Mouse (Mus musculus) forebrain, embryonic 12.5 days (tissue): ENCODE measurements around the gene Vmn1r79. TPM values are rescaled to one million over a fixed set of nuclear protein-coding genes. Genes with fewer than 3 reads are reported as not detected.
"Not testable (repeated sequence)": the region's sequence is repeated elsewhere in the genome, so short reads cannot be mapped to it uniquely, and the experiment has no call there.

Experiments used
- ATAC-seq: fragments of 200-750 bp; cut with Nextera tagmentation; 2 replicates; pipeline ENCODE4 v1.8.0; 2017; ENCODE audit warnings: moderate TSS enrichment; ENCODE audit not compliant: low FRiP score
- H3K27ac ChIP-seq: fragments of 300-500 bp; sonication (generic); 2 replicates; pipeline ENCODE4 v1.5.1; 2016; ENCODE audit warnings: mild to moderate bottlenecking
- H3K27me3 ChIP-seq: fragments of 300-500 bp; sonication (generic); 2 replicates; pipeline ENCODE4 v1.6.1; 2016; ENCODE audit warnings: mild to moderate bottlenecking
- H3K36me3 ChIP-seq: fragments of 300-500 bp; sonication (generic); replicated peaks from 2 replicates; pipeline ENCODE4 v1.6.1; 2016; ENCODE audit warnings: mild to moderate bottlenecking
- H3K4me1 ChIP-seq: fragments of 300-500 bp; sonication (generic); 2 replicates; pipeline ENCODE4 v1.6.1; 2016
- H3K4me2 ChIP-seq: fragments of 300-500 bp; sonication (generic); 2 replicates; pipeline ENCODE4 v1.6.1; 2016; ENCODE audit warnings: mild to moderate bottlenecking, moderate library complexity
- H3K4me3 ChIP-seq: fragments of 300-500 bp; sonication (generic); replicated peaks from 2 replicates; pipeline ENCODE4 v1.5.1; 2016; ENCODE audit warnings: mild to moderate bottlenecking
- H3K9ac ChIP-seq: fragments of 300-500 bp; sonication (generic); 2 replicates; pipeline ENCODE4 v1.6.1; 2016; ENCODE audit warnings: mild to moderate bottlenecking
- H3K9me3 ChIP-seq: fragments of 300-500 bp; sonication (generic); 2 replicates; pipeline ENCODE4 v1.6.1; 2016
- WGBS: fragments of 180-500 bp; shearing (Covaris S2); methylation state at CpG from one replicate; pipeline ENCODE4 v1.1.7; 2016; 5-methylcytosine and 5-hydroxymethylcytosine counted together
- polyA plus RNA-seq: library from polyadenylated mRNA; unstranded; fragments of >200 nt; fragmentation: Nextera tagmentation; extraction: Ambion mirVana; gene quantifications from 2 replicates; pipeline ENCODE4 v1.2.1, GENCODE M21; 2016

Gene Vmn1r79
- polyA plus RNA-seq: not detected in 2 replicates

- not testable (repeated sequence) for H3K27ac ChIP-seq, H3K9me3 ChIP-seq, H3K36me3 ChIP-seq, ATAC-seq, H3K9ac ChIP-seq, H3K27me3 ChIP-seq, H3K4me3 ChIP-seq, H3K4me2 ChIP-seq, H3K4me1 ChIP-seq
Observed at GRCm38 (mm10) chr7:12170979-12171378, at the start of gene Vmn1r79. Gene Vmn1r79, plus strand, starts transcription at chr7:12171279.

DNA sequence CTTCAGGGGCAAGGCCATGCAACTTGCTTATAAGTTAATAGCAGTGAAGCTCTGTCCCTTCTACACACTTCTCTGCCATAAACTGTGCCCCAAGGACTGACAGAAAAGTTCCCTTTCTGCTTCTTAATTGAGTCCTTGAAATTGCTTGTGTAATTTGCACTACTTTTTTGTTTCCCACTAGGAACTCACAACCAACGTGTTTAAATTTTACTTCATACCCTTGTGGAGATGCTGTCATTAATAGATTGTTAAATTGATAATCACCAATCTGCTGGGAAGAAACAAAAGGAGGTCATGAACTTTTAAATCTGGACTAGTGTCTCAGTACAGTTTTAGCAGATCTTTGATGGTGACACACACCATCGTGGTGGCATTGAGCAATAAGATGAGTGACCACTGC lies 21.1 kb upstream of the Vmn1r79 start, which contains the start of gene Vmn1r78:
Gene Vmn1r78, plus strand, starts transcription at position 301 of the 400 bp plus-strand sequence.
- Histone ChIP-seq H3K27ac (no peak within 1 kb of the TSS), H3K36me3 (no peaks in the 10 kb centered on the region), H3K4me1 (no peaks in the 10 kb centered on the region), H3K27me3 (no peaks in the 10 kb centered on the region), H3K9ac (no peak within 1 kb of the TSS), H3K4me2 (no peak within 1 kb of the TSS), H3K4me3 (no peak within 1 kb of the TSS), H3K9me3 (0 out of 2 replicates have a peak, but pooled peaks cover 4% of the 10 kb centered on the region)
- no peak for ATAC-seq
- 64% methylated on average over 2 of the region's 2 CpGs for WGBS

DNA sequence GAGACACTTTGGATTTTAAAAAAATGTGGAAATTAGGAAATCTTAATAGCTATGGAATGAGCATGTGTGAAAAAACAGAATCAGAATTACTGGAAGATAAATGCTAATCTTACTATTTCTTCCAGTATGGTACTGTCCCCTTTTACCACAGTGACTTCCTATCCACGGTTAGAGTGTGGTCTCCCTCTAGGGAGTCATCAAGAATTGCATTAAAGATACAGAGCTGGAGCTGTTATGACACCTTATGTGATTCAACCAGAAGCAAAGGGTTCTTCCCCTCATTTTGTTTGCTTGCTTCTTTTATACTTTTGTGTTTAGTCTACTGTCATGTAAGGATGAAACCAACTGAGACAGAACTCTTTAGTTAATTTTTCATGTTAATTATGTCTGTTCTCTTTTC lies 14.6 kb upstream of the Vmn1r79 start:
- ATAC-seq, H3K27ac ChIP-seq, H3K9me3 ChIP-seq, H3K27me3 ChIP-seq, H3K4me3 ChIP-seq, H3K4me2 ChIP-seq, H3K36me3 ChIP-seq, H3K9ac ChIP-seq, H3K4me1 ChIP-seq: not testable (repeated sequence)
- WGBS: 39% methylated on average over 1 of the region's 1 CpGs

DNA sequence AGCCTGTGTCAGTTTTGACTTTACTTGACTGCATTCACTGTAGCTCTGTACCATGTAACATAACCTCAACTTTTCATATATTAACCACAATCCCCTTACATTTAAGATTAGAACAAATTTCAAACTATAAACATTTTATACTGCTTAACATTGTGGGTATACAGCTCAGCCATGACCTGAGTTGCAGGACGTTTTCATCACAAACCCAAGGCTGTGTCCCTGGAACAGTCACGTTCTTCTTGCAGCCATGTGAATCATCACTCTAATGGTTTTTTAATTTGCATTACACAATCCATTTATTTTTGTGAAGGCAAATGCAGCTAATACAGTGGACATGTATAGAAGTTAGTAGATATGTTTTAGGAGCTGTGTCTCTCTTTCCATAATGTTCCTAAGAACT lies 1.8 kb downstream of the Vmn1r79 start:
- not testable (repeated sequence) for H3K27ac ChIP-seq, H3K4me3 ChIP-seq, H3K9ac ChIP-seq, H3K36me3 ChIP-seq, H3K4me2 ChIP-seq, H3K4me1 ChIP-seq, H3K9me3 ChIP-seq, ATAC-seq, H3K27me3 ChIP-seq
- 55% methylated on average over 2 of the region's 2 CpGs for WGBS

GRCm38 (mm10) chr7:12188986-12189385 lies 17.9 kb downstream of the Vmn1r79 start, which contains the start of gene Vmn1r80:
Gene Vmn1r80, plus strand, starts transcription at chr7:12189286.
- no peak within 1 kb of the TSS for H3K4me3 ChIP-seq
- no peak within 1 kb of the TSS for H3K27ac ChIP-seq
- no peak within 1 kb of the TSS for H3K4me2 ChIP-seq
- no peaks in the 10 kb centered on the region for H3K4me1 ChIP-seq
- ATAC-seq: no peak
- 0 out of 2 replicates have a peak, but pooled peaks cover 2% of the 10 kb centered on the region for H3K9me3 ChIP-seq
- H3K27me3 ChIP-seq: no peaks in the 10 kb centered on the region
- H3K36me3 ChIP-seq: no peaks in the 10 kb centered on the region
- no peak within 1 kb of the TSS for H3K9ac ChIP-seq
- WGBS: 86% methylated on average over 1 of the region's 1 CpGs

GRCm38 (mm10) chr7:12204141-12204540 lies 33.1 kb downstream of the Vmn1r79 start:
- peaks cover 15% of the 10 kb centered on the region for H3K9me3 ChIP-seq
- WGBS: 64% methylated on average over 2 of the region's 2 CpGs
- H3K27me3 ChIP-seq: no peaks in the 10 kb centered on the region
- no peak overlapping the region for H3K4me3 ChIP-seq
- H3K4me2 ChIP-seq: no peak overlapping the region
- no peaks in the 10 kb centered on the region for H3K4me1 ChIP-seq
- no peak for ATAC-seq
- no peak overlapping the region for H3K9ac ChIP-seq
- H3K27ac ChIP-seq: no peak overlapping the region
- no peaks in the 10 kb centered on the region for H3K36me3 ChIP-seq

Other genes starting within 250 kb of the Vmn1r79 start
- gene Vmn1r76, start 233.1 kb upstream of the Vmn1r79 start, polyA plus RNA-seq: not detected in 2 replicates
- gene Vmn1r77, start 134.5 kb upstream of the Vmn1r79 start, polyA plus RNA-seq: not detected in 2 replicates
- not detected in 2 replicates for gene Vmn1r78, start 21.0 kb upstream of the Vmn1r79 start, polyA plus RNA-seq
- not detected in 2 replicates for gene Vmn1r80, start 18.0 kb downstream of the Vmn1r79 start, polyA plus RNA-seq
- not detected in 2 replicates for gene Vmn1r81, start 97.0 kb downstream of the Vmn1r79 start, polyA plus RNA-seq
- gene Vmn1r82, start 129.2 kb downstream of the Vmn1r79 start, polyA plus RNA-seq: not detected in 2 replicates
- 0.06 TPM in 1 of 2 replicates, not detected in the other for gene Vmn1r83, start 158.2 kb downstream of the Vmn1r79 start, polyA plus RNA-seq
- not detected in 2 replicates for gene Vmn1r84, start 198.0 kb downstream of the Vmn1r79 start, polyA plus RNA-seq